Mouse (Mus musculus) MEL (cell line): ENCODE measurements around the gene Abl2. TPM values are rescaled to one million over a fixed set of nuclear protein-coding genes. Genes with fewer than 3 reads are reported as not detected.

Experiments
- DNase-seq: peaks from one replicate; pipeline ENCODE4 v3.0.0; 2011; ENCODE audit warnings: low read depth, low spot score
- H3K27ac ChIP-seq: 2 replicates; pipeline ENCODE4 v1.5.1; 2012; ENCODE audit warnings: low read depth, mild to moderate bottlenecking, control low read depth, low read length, moderate library complexity; ENCODE audit not compliant: control insufficient read depth
- H3K27me3 ChIP-seq, 2 experiments: fragments of 150-350 bp in 1 of 2; sonication (generic) in 1 of 2; 2 replicates each; pipeline ENCODE4 v1.6.1; 2012; ENCODE audit warnings: low read length in 2 of 2, mild to moderate bottlenecking in 2 of 2, improper control_type of control experiment in 1 of 2, moderate library complexity in 1 of 2; ENCODE audit not compliant: insufficient read depth in 2 of 2, control insufficient read depth in 1 of 2
- H3K36me3 ChIP-seq, 2 experiments: 2 replicates each; pipeline ENCODE4 v1.6.1; 2012 to 2014; ENCODE audit warnings: low read length in 2 of 2, improper control_type of control experiment in 1 of 2, inconsistent platforms in 1 of 2, mild to moderate bottlenecking in 1 of 2; ENCODE audit not compliant: insufficient read depth in 2 of 2, control insufficient read depth in 1 of 2
- H3K4me1 ChIP-seq, 2 experiments: fragments of 150-350 bp in 1 of 2; sonication (generic) in 1 of 2; 2 replicates each; pipeline ENCODE4 v1.6.1; 2012; ENCODE audit warnings: low read length in 2 of 2, improper control_type of control experiment in 1 of 2, mild to moderate bottlenecking in 1 of 2; ENCODE audit not compliant: insufficient read depth in 2 of 2, control insufficient read depth in 1 of 2
- H3K4me3 ChIP-seq, 2 experiments: fragments of 150-350 bp in 1 of 2; sonication (generic) in 1 of 2; 2 replicates each; pipeline ENCODE4 v1.5.1; 2012; ENCODE audit warnings: low read depth in 2 of 2, low read length in 2 of 2, mild to moderate bottlenecking in 2 of 2, moderate library complexity in 2 of 2, control low read depth in 1 of 2, improper control_type of control experiment in 1 of 2; ENCODE audit not compliant: control insufficient read depth in 1 of 2, insufficient read depth in 1 of 2
- H3K79me2 ChIP-seq: 2 replicates; pipeline ENCODE4 v1.6.1; 2012; ENCODE audit warnings: mild to moderate bottlenecking, low read length, moderate library complexity; ENCODE audit not compliant: control insufficient read depth, poor library complexity, insufficient read depth
- H3K9ac ChIP-seq: 2 replicates; pipeline ENCODE4 v1.6.1; 2012; ENCODE audit warnings: low read depth, mild to moderate bottlenecking, control low read depth, low read length, moderate library complexity; ENCODE audit not compliant: control insufficient read depth, poor library complexity, severe bottlenecking
- H3K9me3 ChIP-seq: fragments of 150-350 bp; sonication (generic); replicated peaks from 2 replicates; pipeline ENCODE4 v1.6.1; 2012; ENCODE audit warnings: mild to moderate bottlenecking, low read length, improper control_type of control experiment, moderate library complexity; ENCODE audit not compliant: insufficient read depth
- BHLHE40 ChIP-seq: IDR thresholded peaks from 2 replicates; pipeline ENCODE4 v1.6.1; 2012; ENCODE audit warnings: low read depth, mild to moderate bottlenecking, inconsistent platforms, low read length, improper control_type of control experiment, borderline replicate concordance
- CHD1 ChIP-seq: IDR thresholded peaks from 2 replicates; pipeline ENCODE4 v1.6.1; 2012; ENCODE audit warnings: low read depth, mild to moderate bottlenecking, inconsistent platforms, low read length, improper control_type of control experiment
- CHD2 ChIP-seq: IDR thresholded peaks from 2 replicates; pipeline ENCODE4 v1.6.1; 2011; ENCODE audit warnings: low read length, improper control_type of control experiment
- ELF1 ChIP-seq: IDR thresholded peaks from 2 replicates; pipeline ENCODE4 v1.6.1; 2014; ENCODE audit warnings: low read depth, mild to moderate bottlenecking, inconsistent platforms, low read length, improper control_type of control experiment, moderate library complexity
- EP300 ChIP-seq, 2 experiments: IDR thresholded peaks; 2 replicates each; pipeline ENCODE4 v1.6.1; 2011; ENCODE audit warnings: improper control_type of control experiment in 2 of 2, low read length in 2 of 2, low read depth in 1 of 2, mild to moderate bottlenecking in 1 of 2
- ETS1 ChIP-seq: IDR thresholded peaks from 2 replicates; pipeline ENCODE4 v1.6.1; 2012; ENCODE audit warnings: low read depth, mild to moderate bottlenecking, inconsistent platforms, low read length, improper control_type of control experiment, moderate library complexity
- GABPA ChIP-seq: IDR thresholded peaks from 2 replicates; pipeline ENCODE4 v1.6.1; 2012; ENCODE audit warnings: low read depth, mild to moderate bottlenecking, inconsistent platforms, low read length, improper control_type of control experiment, moderate library complexity
- JUND ChIP-seq: IDR thresholded peaks from 2 replicates; pipeline ENCODE4 v1.6.1; 2011; ENCODE audit warnings: low read depth, mild to moderate bottlenecking, improper control_type of control experiment, low read length
- MAFK ChIP-seq: IDR thresholded peaks from 2 replicates; pipeline ENCODE4 v1.6.1; 2011; ENCODE audit warnings: low read depth, mild to moderate bottlenecking, low read length, improper control_type of control experiment, borderline replicate concordance
- MAX ChIP-seq: IDR thresholded peaks from 2 replicates; pipeline ENCODE4 v1.6.1; 2011; ENCODE audit warnings: low read length, improper control_type of control experiment
- MAZ ChIP-seq: IDR thresholded peaks from 2 replicates; pipeline ENCODE4 v1.6.1; 2012; ENCODE audit warnings: low read depth, mild to moderate bottlenecking, inconsistent platforms, low read length, improper control_type of control experiment
- MXI1 ChIP-seq: IDR thresholded peaks from 2 replicates; pipeline ENCODE4 v1.6.1; 2011; ENCODE audit warnings: mild to moderate bottlenecking, low read depth, low read length, improper control_type of control experiment
- MYB ChIP-seq: IDR thresholded peaks from 2 replicates; pipeline ENCODE4 v1.6.1; 2011; ENCODE audit warnings: mild to moderate bottlenecking, low read depth, low read length, improper control_type of control experiment
- MYC ChIP-seq: IDR thresholded peaks from 2 replicates; pipeline ENCODE4 v1.6.1; 2011; ENCODE audit warnings: low read depth, mild to moderate bottlenecking, low read length, improper control_type of control experiment, moderate library complexity
- NELFE ChIP-seq: IDR thresholded peaks from 2 replicates; pipeline ENCODE4 v1.6.1; 2011; ENCODE audit warnings: low read depth, low read length, improper control_type of control experiment
- POLR2A ChIP-seq, 2 experiments: IDR thresholded peaks; 2 replicates each; pipeline ENCODE4 v1.6.1; 2011 to 2012; ENCODE audit warnings: low read length in 2 of 2, mild to moderate bottlenecking in 2 of 2, control low read depth in 1 of 2, improper control_type of control experiment in 1 of 2, low read depth in 1 of 2, moderate library complexity in 1 of 2; ENCODE audit not compliant: control insufficient read depth in 1 of 2, insufficient read depth in 1 of 2, poor library complexity in 1 of 2
- POLR2AphosphoS2 ChIP-seq: IDR thresholded peaks from 2 replicates; pipeline ENCODE4 v1.6.1; 2011; ENCODE audit warnings: low read length, improper control_type of control experiment
- RAD21 ChIP-seq: IDR thresholded peaks from 2 replicates; pipeline ENCODE4 v1.6.1; 2011; ENCODE audit warnings: mild to moderate bottlenecking, low read depth, low read length, improper control_type of control experiment
- SIN3A ChIP-seq: IDR thresholded peaks from 2 replicates; pipeline ENCODE4 v1.6.1; 2012; ENCODE audit warnings: low read length, improper control_type of control experiment, inconsistent platforms
- SMC3 ChIP-seq: IDR thresholded peaks from 2 replicates; pipeline ENCODE4 v1.6.1; 2011; ENCODE audit warnings: low read depth, low read length, improper control_type of control experiment
- TAL1 ChIP-seq: IDR thresholded peaks from 2 replicates; pipeline ENCODE4 v1.6.1; 2012; ENCODE audit warnings: mild to moderate bottlenecking, inconsistent platforms, low read length, moderate library complexity, mixed read lengths
- TCF12 ChIP-seq: IDR thresholded peaks from 2 replicates; pipeline ENCODE4 v1.6.1; 2014; ENCODE audit warnings: low read depth, mild to moderate bottlenecking, inconsistent platforms, low read length, improper control_type of control experiment, moderate library complexity
- USF1 ChIP-seq: IDR thresholded peaks from 2 replicates; pipeline ENCODE4 v1.6.1; 2014; ENCODE audit warnings: low read depth, mild to moderate bottlenecking, inconsistent platforms, low read length, improper control_type of control experiment, moderate library complexity
- USF2 ChIP-seq, 2 experiments: IDR thresholded peaks; 2 replicates each; pipeline ENCODE4 v1.6.1; 2011 to 2012; ENCODE audit warnings: improper control_type of control experiment in 2 of 2, low read length in 2 of 2, borderline replicate concordance in 1 of 2, inconsistent platforms in 1 of 2, low read depth in 1 of 2, mild to moderate bottlenecking in 1 of 2; ENCODE audit not compliant: insufficient read depth in 1 of 2
- ZC3H11A ChIP-seq: IDR thresholded peaks from 2 replicates; pipeline ENCODE4 v1.6.1; 2012; ENCODE audit warnings: low read depth, mild to moderate bottlenecking, inconsistent platforms, low read length, improper control_type of control experiment
- ZKSCAN1 ChIP-seq: IDR thresholded peaks from 2 replicates; pipeline ENCODE4 v1.6.1; 2012; ENCODE audit warnings: low read depth, mild to moderate bottlenecking, inconsistent platforms, low read length, improper control_type of control experiment, moderate library complexity
- polyA plus RNA-seq, 2 experiments: library from polyadenylated mRNA; stranded (reverse) in 1 of 2; unstranded in 1 of 2; fragments of >175 nt in 1 of 2; fragments of >200 nt in 1 of 2; gene quantifications; 2 replicates each; pipeline versions ENCODE4 v1.2.1 to v1.2.4; 2012; ENCODE audit warnings: low replicate concordance in 2 of 2, low read depth in 1 of 2; ENCODE audit not compliant: insufficient read length in 2 of 2, insufficient read depth in 1 of 2, missing spikeins in 1 of 2
- total RNA-seq: library from RNA; depleted of rRNA; stranded (reverse); fragments of 300-350 nt; gene quantifications from 2 replicates; pipeline ENCODE4 v1.2.3, GENCODE M21; 2012

Gene Abl2
- total and polyA plus RNA-seq, 3 experiments: 13.8 to 17.5 TPM; not detected in 1

DNA sequence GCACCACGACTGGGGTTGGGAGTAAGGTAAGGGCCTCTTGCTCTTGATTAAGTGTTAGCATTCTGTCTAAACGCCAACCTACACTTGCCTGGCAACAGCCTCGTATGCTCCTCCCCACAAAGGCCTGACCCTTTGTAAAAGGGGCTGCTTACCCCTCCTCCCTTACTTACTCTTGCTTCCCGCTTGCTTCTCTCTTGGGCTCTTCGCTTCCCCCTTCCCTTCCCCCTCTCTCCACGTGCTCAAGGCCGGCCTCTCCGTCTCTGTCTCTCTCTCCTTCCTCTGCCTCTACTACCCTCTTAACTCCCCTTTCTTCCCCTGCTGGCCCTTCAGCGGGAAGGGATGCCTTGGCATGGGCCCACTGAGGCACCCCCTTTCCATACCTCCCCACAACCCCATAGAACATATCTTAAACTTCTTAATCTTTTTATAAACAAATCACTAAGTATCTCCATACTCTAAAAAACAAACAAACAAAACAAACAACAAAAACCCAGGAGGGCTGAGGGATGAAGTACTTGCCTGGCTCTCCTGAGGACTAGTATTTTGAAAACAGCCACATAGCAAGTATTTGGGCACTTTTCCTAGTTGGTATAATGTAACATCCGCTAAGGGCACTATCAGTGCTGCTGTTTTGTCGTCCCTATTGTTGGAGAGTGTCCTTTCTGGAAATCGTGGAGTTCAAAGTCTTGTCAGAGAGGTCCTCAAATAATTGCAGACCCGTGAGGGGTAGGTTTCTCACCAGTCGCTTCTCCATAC is 114.3 kb downstream of the Abl2 start:
- Histone ChIP-seq H3K27me3 (no peaks in the 10 kb centered on the region), H3K9ac (peak overlapping the region; percentile 82), H3K4me3 (peak overlapping the region; percentile 83 to 97), H3K27ac (peak overlapping the region; percentile 74), H3K4me1 (peaks cover 0 to under 1% of the 10 kb centered on the region in 2 experiments; a peak in 1 of 4 replicates), H3K36me3 (peaks cover 0 to 3% of the 10 kb centered on the region in 2 experiments; a peak in 2 of 4 replicates), H3K9me3 (no peaks in the 10 kb centered on the region), H3K79me2 (no peaks in the 10 kb centered on the region; the same call in 1 of the 2 replicates)
- TF ChIP-seq ETS1: 0 out of 2 replicates have a peak, but pooled peaks have one; percentile 5
- peak; percentile 67; the same call in 1 of the 2 replicates for TF ChIP-seq BHLHE40
- TF ChIP-seq JUND: no peak
- TF ChIP-seq MXI1: peak; percentile 93
- peak; percentile 86 for TF ChIP-seq SIN3A
- TF ChIP-seq USF2 (IDR thresholded peaks at IDR 0.05; ENCODE audit: borderline replicate concordance in 1 of 2, insufficient read depth in 1 of 2, low read depth in 1 of 2, low read length in 2 of 2): no peak
- TF ChIP-seq ZC3H11A: no peak
- TF ChIP-seq ELF1: peak; percentile 40; the same call in 1 of the 2 replicates
- TF ChIP-seq NELFE: peak; percentile 2; the same call in 1 of the 2 replicates
- peak; percentile 97 for TF ChIP-seq MYC
- peak; percentile 50; the same call in 1 of the 2 replicates for TF ChIP-seq CHD2
- TF ChIP-seq POLR2A (IDR thresholded peaks at IDR 0.05; ENCODE audit: control insufficient read depth in 1 of 2, insufficient read depth in 1 of 2, low read depth in 1 of 2, low read length in 2 of 2, poor library complexity in 1 of 2): peak in 1 of 2 experiments; percentile 49; a peak in 1 of 4 replicates
- TF ChIP-seq USF1: peak; percentile 64
- TF ChIP-seq MYB: no peak
- TF ChIP-seq MAX: peak; percentile 95
- DNase-seq: peak; percentile 83

DNA sequence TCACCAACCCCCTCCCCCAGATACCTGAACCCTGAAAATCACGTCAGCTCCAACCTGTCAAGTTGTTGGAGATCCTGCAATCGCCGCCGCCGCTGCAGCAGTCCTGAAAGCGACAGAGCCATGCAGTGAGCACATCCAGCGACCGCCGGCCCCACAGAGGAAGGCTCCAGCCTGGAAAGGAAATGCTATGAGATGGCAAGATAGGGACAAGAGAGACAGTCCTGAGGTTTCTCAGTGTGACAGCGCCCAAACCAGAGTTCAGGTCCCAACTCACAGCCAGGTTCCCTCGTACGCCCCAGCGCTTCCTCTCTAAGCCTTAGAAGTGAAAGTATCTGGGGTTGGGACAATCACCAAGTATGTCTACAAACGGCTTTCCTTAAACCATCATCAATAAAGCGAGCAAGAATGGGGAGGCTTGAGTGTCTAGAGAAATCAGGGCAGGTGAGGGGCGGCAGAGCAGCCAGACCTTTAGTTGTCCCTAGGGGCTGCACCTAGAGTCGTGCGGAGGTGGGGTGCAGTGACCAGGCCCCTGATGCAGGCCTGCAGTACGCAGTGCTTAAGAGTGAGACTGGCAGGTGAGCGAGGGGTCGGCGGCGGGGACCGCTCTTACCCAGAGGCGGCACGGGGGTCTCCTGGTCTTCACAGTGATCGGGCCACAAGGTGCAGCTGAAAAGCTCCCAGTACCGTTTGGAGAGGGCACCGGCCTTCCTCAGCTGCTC is 115.0 kb downstream of the Abl2 start:
- H3K4me1 ChIP-seq: no peaks in the 10 kb centered on the region
- H3K27me3 ChIP-seq: no peaks in the 10 kb centered on the region
- H3K4me3 ChIP-seq: peak overlapping the region; percentile 83 to 97
- H3K27ac ChIP-seq: peak overlapping the region; percentile 74
- peak; percentile 79 for DNase-seq
- H3K79me2 ChIP-seq: no peaks in the 10 kb centered on the region; the same call in 1 of the 2 replicates
- H3K9ac ChIP-seq: peak overlapping the region; percentile 82
- peaks cover 0 to 3% of the 10 kb centered on the region in 2 experiments; a peak in 2 of 4 replicates for H3K36me3 ChIP-seq
- no peaks in the 10 kb centered on the region for H3K9me3 ChIP-seq
- TF ChIP-seq SIN3A: peak; percentile 61; the same call in 1 of the 2 replicates
- no peak for TF ChIP-seq ZKSCAN1
- TF ChIP-seq GABPA: no peak
- TF ChIP-seq CHD2: no peak
- TF ChIP-seq POLR2A (IDR thresholded peaks at IDR 0.05; ENCODE audit: control insufficient read depth in 1 of 2, insufficient read depth in 1 of 2, low read depth in 1 of 2, low read length in 2 of 2, poor library complexity in 1 of 2): 0 out of 4 replicates have a peak, but pooled peaks have one; percentile 20 to 22
- 0 out of 2 replicates have a peak, but pooled peaks have one; percentile 36 for TF ChIP-seq ELF1
- TF ChIP-seq MAFK: no peak
- peak; percentile 47; the same call in 1 of the 2 replicates for TF ChIP-seq MAZ
- no peak; the same call in 1 of the 2 replicates for TF ChIP-seq POLR2AphosphoS2
- TF ChIP-seq RAD21: no peak
- TF ChIP-seq EP300 (IDR thresholded peaks at IDR 0.05; ENCODE audit: low read depth in 1 of 2, low read length in 2 of 2): 0 out of 4 replicates have a peak, but pooled peaks of 1 of the 2 experiments have one; percentile 36
- no peak for TF ChIP-seq BHLHE40
- TF ChIP-seq CHD1: 0 out of 2 replicates have a peak, but pooled peaks have one; percentile 80
- TF ChIP-seq MYB: no peak
- no peak for TF ChIP-seq USF2 (IDR thresholded peaks at IDR 0.05; ENCODE audit: borderline replicate concordance in 1 of 2, insufficient read depth in 1 of 2, low read depth in 1 of 2, low read length in 2 of 2)
- peak; percentile 37; the same call in 1 of the 2 replicates for TF ChIP-seq NELFE
- no peak; the same call in 1 of the 2 replicates for TF ChIP-seq MAX
- no peak for TF ChIP-seq SMC3
- TF ChIP-seq TCF12: no peak
- TF ChIP-seq TAL1: no peak
